Mouse (Mus musculus) myocyte (in vitro differentiated cells): ENCODE measurements around the gene Fscn1.

ENCODE experiments used
- CEBPB ChIP-seq: IDR thresholded peaks from 2 replicates; pipeline ENCODE4 v1.6.1; 2011; ENCODE audit warnings: mild to moderate bottlenecking, moderate library complexity; ENCODE audit not compliant: poor library complexity, insufficient read depth, severe bottlenecking
- E2F4 ChIP-seq: IDR thresholded peaks from one replicate; pipeline ENCODE4 v1.6.1; 2011; ENCODE audit warnings: mild to moderate bottlenecking, control low read depth, moderate library complexity; ENCODE audit not compliant: insufficient read depth
- MYOD1 ChIP-seq, 3 experiments: IDR thresholded peaks; one replicate each; pipeline ENCODE4 v1.6.1; 2011; ENCODE audit warnings: control low read depth in 2 of 3, low read depth in 2 of 3, mild to moderate bottlenecking in 2 of 3, moderate library complexity in 1 of 3; ENCODE audit not compliant: insufficient read length in 2 of 3, control insufficient read depth in 1 of 3
- POLR2A ChIP-seq: IDR thresholded peaks from one replicate; pipeline ENCODE4 v1.6.1; 2011; ENCODE audit warnings: low read depth, mild to moderate bottlenecking, control low read depth, moderate library complexity; ENCODE audit not compliant: insufficient read length
- POLR2AphosphoS2 ChIP-seq: IDR thresholded peaks from one replicate; pipeline ENCODE4 v1.6.1; 2011; ENCODE audit warnings: low read depth, control low read depth; ENCODE audit not compliant: insufficient read length
- REST ChIP-seq: IDR thresholded peaks from one replicate; pipeline ENCODE4 v1.6.1; 2011; ENCODE audit warnings: mild to moderate bottlenecking, control low read depth, moderate library complexity; ENCODE audit not compliant: insufficient read depth, insufficient read length
- SRF ChIP-seq: IDR thresholded peaks from one replicate; pipeline ENCODE4 v1.6.1; 2011; ENCODE audit warnings: low read depth; ENCODE audit not compliant: control insufficient read depth, insufficient read length
- TCF12 ChIP-seq: IDR thresholded peaks from one replicate; pipeline ENCODE4 v1.6.1; 2011; ENCODE audit warnings: mild to moderate bottlenecking, control low read depth; ENCODE audit not compliant: poor library complexity, insufficient read depth, severe bottlenecking
- TCF3 ChIP-seq: IDR thresholded peaks from one replicate; pipeline ENCODE4 v1.6.1; 2011; ENCODE audit warnings: low read depth, control low read depth; ENCODE audit not compliant: insufficient read length
- USF1 ChIP-seq: IDR thresholded peaks from one replicate; pipeline ENCODE4 v1.6.1; 2011; ENCODE audit warnings: low read depth, mild to moderate bottlenecking, control low read depth, moderate library complexity

- TF ChIP-seq POLR2A (no peak), CEBPB (no peak), USF1 (no peak), POLR2AphosphoS2 (no peak), E2F4 (no peak), SRF (no peak), TCF3 (no peak), REST (no peak), MYOD1 (IDR thresholded peaks at IDR 0.05; ENCODE audit: control insufficient read depth in 1 of 3, insufficient read length in 2 of 3, low read depth in 2 of 3) (no peak), TCF12 (no peak)
Measured at GRCm38 (mm10) chr5:142923781-142924180, 36.4 kb upstream of the Fscn1 start.
